Mouse (Mus musculus) mouse trophoblast stem cell (cell line): ENCODE results near the gene Wwox.

Experiments
- in situ Hi-C, 2 experiments: fragments of 300-500 bp; cut with MseI, MboI; formaldehyde crosslinking; loops; 2 replicates in 1 of 2; 3 replicates in 1 of 2; pipeline ENCODE4 v1.15.1; 2025

Wwox gene

GRCm38 (mm10) chr8:114890478-114890877 lies 451.0 kb downstream of the Wwox start:
- in situ Hi-C loops = no loop called here

DNA sequence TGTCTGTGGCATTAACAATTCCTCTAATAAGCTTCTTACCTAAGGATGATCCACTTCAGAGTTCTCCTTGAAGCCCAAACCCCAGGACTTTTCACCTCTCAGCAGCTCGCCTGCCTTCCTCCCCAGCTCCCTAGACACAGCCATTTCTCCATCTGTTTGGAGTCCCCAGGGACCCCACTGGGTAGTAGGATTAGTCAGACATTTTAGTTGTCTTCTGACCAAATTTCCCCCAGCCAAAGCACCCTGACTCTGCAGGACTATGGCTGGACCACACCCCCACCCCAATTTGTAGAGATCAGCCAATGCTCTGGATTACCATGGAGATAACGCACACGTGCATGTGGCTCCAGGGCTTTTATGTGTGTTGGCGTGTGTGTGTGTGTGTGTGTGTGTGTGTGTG lies 451.8 kb downstream of the Wwox start:
- in situ Hi-C loops = no loop called here

DNA sequence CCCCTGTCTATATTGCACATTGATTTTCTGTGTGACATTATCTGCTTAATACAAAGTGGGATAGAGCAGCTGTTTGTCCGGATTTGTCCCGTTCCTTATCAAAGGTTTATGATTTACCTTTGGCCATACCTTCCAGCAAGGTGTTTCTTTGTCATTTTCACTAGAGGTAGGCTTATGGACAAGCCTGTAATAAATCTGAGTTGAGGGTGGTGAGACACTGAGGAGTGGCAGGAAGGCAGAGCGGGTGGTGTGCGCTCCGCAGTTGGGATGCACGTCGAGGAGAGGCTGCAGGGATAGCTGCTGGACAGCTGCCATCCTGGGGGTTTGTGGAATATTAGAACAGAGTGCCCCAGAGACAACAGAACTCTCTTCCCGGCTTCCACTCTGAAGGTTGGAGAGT lies 458.0 kb downstream of the Wwox start:
- in situ Hi-C loops = no loop called here

GRCm38 (mm10) chr8:114899157-114899556 lies 459.7 kb downstream of the Wwox start:
- in situ Hi-C loops = no loop called here

GRCm38 (mm10) chr8:114902584-114902983 lies 463.1 kb downstream of the Wwox start:
- in situ Hi-C loops = no loop called here

DNA sequence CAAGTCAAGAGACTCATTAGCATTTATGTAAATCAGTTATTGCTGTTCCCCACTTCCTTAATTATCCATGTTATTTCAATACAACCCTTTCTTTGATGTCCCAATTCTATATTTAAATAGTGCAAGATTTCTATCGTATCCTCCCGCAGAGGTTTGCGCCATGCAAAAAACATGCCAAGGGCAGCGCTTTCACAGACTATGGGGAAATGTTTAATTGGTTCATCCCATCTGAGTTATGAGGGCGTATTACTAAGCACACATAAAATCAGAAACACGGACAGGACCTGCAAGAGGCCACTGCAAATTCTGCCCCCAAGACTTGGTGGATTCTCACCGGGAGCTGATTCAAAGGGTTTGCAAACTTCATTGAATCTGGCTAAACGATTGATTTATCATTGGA lies 468.6 kb downstream of the Wwox start:
- in situ Hi-C loops = no loop called here

DNA sequence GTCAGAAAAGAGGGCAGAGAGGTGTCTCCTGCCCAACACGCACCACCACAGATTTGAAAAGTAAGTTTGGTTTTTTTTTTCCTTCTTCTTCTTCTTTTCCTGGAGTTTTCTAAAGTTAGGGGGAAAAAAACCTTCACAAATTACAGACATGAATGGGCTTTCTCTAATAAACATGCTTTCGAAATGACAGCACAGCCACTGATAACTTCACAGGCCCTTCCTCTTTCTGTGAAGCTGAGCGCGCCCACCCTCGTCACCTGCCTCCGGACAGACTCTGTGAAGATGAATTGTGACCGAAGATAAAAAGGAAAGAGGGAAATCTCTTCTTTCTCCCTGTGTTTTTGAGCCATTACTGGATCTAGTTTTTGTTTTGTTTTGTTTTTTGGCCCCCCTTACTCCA lies 469.1 kb downstream of the Wwox start:
- in situ Hi-C loops = no loop called here

DNA sequence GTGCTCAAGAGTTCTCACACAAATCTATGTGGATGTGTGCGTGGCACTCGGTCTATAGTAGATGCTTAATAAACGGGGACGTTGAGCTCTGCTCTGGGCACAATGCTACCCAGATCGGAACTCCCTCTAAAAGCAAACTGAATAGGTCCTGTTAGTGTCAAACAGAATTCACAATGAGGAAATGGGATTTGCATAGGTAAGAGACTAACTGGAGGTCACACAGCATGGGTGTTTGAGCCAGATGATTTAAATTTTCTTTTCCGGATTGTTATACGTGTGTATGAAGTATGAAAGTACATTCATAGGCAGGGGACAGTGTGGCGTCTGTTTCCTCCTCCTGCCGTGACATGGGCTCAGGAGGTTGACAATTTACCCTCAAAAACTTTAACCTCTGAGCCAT lies 469.7 kb downstream of the Wwox start:
- in situ Hi-C loops = no loop called here

GRCm38 (mm10) chr8:114911031-114911580 lies 471.7 kb downstream of the Wwox start:
- in situ Hi-C loops = no loop called here

DNA sequence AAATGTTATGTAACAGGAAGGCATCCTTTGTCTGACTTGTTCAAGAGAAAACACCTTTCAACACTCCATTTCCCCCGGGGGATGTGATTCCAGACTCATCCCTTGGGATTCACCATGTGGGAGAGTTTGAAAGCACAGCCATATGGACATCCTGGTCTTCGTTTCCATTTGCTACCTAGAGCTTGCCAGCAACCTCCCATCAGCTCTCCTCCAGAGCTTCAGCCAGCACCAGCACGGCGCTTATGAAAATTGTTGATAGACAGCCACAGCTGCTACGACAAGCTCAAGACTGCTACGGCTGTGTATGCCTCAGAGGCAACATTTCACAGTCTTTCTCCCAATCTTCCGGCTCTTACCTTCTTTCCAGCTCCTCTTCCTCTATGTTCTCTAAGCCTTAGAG lies 484.2 kb downstream of the Wwox start:
- in situ Hi-C loops = no loop called here

- in situ Hi-C loops = no loop called here
Observed at GRCm38 (mm10) chr8:114927412-114927811, 488.0 kb downstream of the Wwox start.

GRCm38 (mm10) chr8:114927917-114928316 lies 488.5 kb downstream of the Wwox start:
- in situ Hi-C loops = no loop called here

DNA sequence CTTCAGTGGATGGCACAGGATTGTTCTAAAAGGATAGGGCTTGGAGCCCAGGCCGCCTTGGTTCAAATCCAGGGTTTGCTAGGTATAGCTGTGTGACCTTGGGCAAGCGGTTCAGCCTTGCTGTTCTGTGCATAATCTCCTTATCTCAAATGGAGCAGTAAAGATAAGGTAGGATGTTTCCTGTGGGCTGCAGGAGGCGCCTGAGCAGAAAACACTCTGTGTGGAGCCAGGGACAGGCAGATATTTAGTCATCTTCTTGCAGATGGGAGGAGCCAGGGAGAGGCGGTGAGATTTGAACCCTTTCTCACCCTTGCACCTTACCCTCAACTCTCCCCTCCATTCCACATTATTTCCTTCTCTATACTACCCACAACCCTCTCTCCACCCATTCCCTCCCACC lies 490.1 kb downstream of the Wwox start:
- in situ Hi-C loops = no loop called here

- in situ Hi-C loops = no loop called here
Observed at GRCm38 (mm10) chr8:114932071-114932630, 492.7 kb downstream of the Wwox start.

- in situ Hi-C loops = no loop called here
Observed at GRCm38 (mm10) chr8:114933248-114933647, 493.8 kb downstream of the Wwox start.

DNA sequence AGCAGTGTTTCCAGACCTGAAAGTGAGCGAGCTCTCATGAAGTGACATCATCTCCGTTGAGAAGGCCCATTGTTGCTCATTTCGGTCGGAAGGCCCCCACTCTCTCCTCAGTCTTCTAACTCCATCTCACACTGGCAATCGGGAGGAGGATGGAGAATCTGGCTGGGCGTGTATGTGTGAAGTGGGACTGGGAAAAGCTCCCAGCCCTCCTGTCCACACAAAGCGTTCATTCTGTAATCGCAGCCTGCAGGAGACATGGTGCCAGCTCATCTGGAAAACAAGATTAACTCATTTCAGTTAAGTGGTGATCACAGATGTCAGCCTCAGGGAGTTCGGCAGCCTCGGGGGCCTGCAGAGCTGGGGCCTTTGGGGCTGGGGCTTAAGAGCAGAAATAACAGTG lies 497.4 kb downstream of the Wwox start:
- in situ Hi-C loops = no loop called here

- in situ Hi-C loops = no loop called here
Observed at GRCm38 (mm10) chr8:114939338-114939737, 499.9 kb downstream of the Wwox start.

- in situ Hi-C loops = no loop called here
Observed at GRCm38 (mm10) chr8:114941096-114941495, 501.6 kb downstream of the Wwox start.

- in situ Hi-C loops = no loop called here
Observed at GRCm38 (mm10) chr8:114941644-114942043, 502.2 kb downstream of the Wwox start.

- in situ Hi-C loops = no loop called here
Observed at GRCm38 (mm10) chr8:114947921-114948320, 508.5 kb downstream of the Wwox start.

GRCm38 (mm10) chr8:114956377-114957168 lies 517.1 kb downstream of the Wwox start:
- in situ Hi-C loops = no loop called here

- in situ Hi-C loops = no loop called here
Observed at GRCm38 (mm10) chr8:114958437-114959107, 519.1 kb downstream of the Wwox start.

DNA sequence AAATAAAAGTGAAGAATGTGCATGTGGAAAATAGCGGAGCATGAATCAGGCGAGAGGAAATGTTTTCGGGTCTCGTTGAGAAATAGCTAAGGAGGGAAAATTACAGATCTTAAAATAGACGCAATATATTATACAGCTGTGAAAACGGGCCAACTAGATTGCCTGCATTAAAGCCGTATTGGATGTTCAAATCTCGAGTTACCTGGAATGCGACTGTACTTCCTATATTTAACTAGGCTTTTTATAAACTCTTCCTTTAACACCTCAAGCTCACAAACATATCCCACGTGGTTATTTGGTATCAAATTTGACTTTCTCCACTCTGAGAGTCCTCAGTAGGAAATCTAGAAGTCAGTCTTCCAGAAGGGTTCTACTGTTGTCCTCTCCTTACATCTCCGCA lies 520.0 kb downstream of the Wwox start:
- in situ Hi-C loops = no loop called here
